Mouse (Mus musculus) cortical plate, adult 2 months (tissue): ENCODE measurements around the gene T2.

Experiments used
- CTCF ChIP-seq: fragments of 200-500 bp; IDR thresholded peaks from 2 replicates; pipeline ENCODE4 v1.5.1; 2011; ENCODE audit warnings: mild to moderate bottlenecking, control low read depth, low read length; ENCODE audit not compliant: insufficient read depth; ENCODE audit errors: extremely low read depth
- POLR2A ChIP-seq: fragments of 200-500 bp; IDR thresholded peaks from 2 replicates; pipeline ENCODE4 v1.6.1; 2011; ENCODE audit warnings: mild to moderate bottlenecking, low read length, control low read depth; ENCODE audit not compliant: insufficient read depth; ENCODE audit errors: extremely low read depth

GRCm38 (mm10) chr17:8388990-8389789 is 33.4 kb downstream of the T2 start:
- TF ChIP-seq POLR2A (no peak), CTCF (no peak)
